Mouse (Mus musculus): ENCODE data around the gene Ptprt. TPM values are rescaled to one million over a fixed set of nuclear protein-coding genes. Genes with fewer than 3 reads are reported as not detected.
"Not testable (repeated sequence)": the region's sequence is repeated elsewhere in the genome, so short reads cannot be mapped to it uniquely, and the experiment has no call there.

Ptprt gene
- polyA plus RNA-seq, 1 experiment from 2014 or later: 0.79 TPM

- DNase-seq (no peak), ATAC-seq (no peak)
- 76% methylated on average over 5 of the region's 5 CpGs for WGBS (ENCODE audit: insufficient replicate concordance)
- H3K4me3 ChIP-seq (ENCODE audit: low read depth, low read length): no peak overlapping the region
- no peaks in the 10 kb centered on the region for H3K4me1 ChIP-seq (ENCODE audit: insufficient read depth)
- H3K27me3 ChIP-seq (ENCODE audit: insufficient read depth, low read length): no peaks in the 10 kb centered on the region
- H3K9me3 ChIP-seq (ENCODE audit: low read length): no peaks in the 10 kb centered on the region
- no peaks in the 10 kb centered on the region for H3K36me3 ChIP-seq (replicated peaks; ENCODE audit: insufficient read depth, low read length)
- H3K9ac ChIP-seq (replicated peaks): no peak overlapping the region
- no peak overlapping the region for H3K4me2 ChIP-seq (ENCODE audit: low read depth, low read length)
- no peak overlapping the region for H3K27ac ChIP-seq (ENCODE audit: low read depth)
- TF ChIP-seq CTCF (IDR thresholded peaks at IDR 0.05; ENCODE audit: low read depth) (no peak), EP300 (IDR thresholded peaks at IDR 0.05; ENCODE audit: low read depth) (no peak)
Observed at GRCm38 (mm10) chr2:162197316-162197715, 463.6 kb downstream of the Ptprt start.

DNA sequence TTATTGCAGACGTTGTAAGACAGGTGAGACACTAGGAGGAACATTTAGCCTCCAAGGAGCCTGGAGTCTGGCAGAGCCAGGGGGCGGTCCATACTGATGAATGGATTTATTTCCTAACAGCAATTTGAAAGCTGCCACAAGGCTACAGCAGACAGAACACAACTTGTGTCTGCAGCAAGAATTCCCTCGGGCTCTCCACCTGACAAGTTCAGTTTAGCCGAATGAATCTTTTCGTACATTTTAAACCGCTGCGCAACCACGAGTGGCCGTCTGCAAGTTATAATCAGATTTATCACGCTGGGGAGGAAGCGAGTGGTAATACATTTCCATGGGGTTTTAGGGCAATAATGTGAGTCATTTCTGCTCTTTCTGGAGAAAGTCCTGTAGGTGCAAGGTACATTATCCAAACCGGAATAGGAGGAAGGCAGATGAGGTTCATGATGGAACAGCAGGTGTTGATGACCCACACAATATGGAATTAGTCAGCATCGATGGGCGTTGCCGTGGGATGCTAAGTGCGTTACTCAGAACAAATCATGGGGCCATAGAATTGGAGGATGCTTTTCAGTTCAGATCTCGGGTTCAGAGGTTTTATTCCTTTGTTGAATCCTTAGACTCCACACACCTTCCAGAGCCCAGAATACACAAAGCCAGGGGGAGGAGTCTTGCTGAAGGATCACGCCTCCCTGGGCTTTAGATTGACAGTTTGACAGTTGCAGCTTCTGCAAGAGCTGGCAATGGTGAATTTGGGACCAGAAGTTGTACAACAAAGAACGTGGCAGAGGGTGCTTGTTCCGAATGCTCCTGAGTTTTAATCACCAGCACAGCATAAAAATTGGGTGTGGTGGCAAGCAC, 478.1 kb downstream of the Ptprt start:
- Histone ChIP-seq H3K9me3 (ENCODE audit: low read length) (no peaks in the 10 kb centered on the region), H3K27me3 (ENCODE audit: insufficient read depth, low read length) (no peaks in the 10 kb centered on the region), H3K4me1 (ENCODE audit: insufficient read depth) (no peaks in the 10 kb centered on the region), H3K9ac (replicated peaks) (no peak overlapping the region), H3K4me3 (ENCODE audit: low read depth, low read length) (no peak overlapping the region), H3K4me2 (ENCODE audit: low read depth, low read length) (no peak overlapping the region), H3K36me3 (replicated peaks; ENCODE audit: insufficient read depth, low read length) (no peaks in the 10 kb centered on the region), H3K27ac (ENCODE audit: low read depth) (no peak overlapping the region)
- ATAC-seq (no peak), DNase-seq (no peak)
- no peak for TF ChIP-seq EP300 (IDR thresholded peaks at IDR 0.05; ENCODE audit: low read depth)
- no peak for TF ChIP-seq CTCF (IDR thresholded peaks at IDR 0.05; ENCODE audit: low read depth)
- 79% methylated on average over 20 of the region's 20 CpGs for WGBS (ENCODE audit: insufficient replicate concordance)

GRCm38 (mm10) chr2:162181826-162182225, 479.1 kb downstream of the Ptprt start:
- no peaks in the 10 kb centered on the region for H3K9me3 ChIP-seq (ENCODE audit: low read length)
- no peak for TF ChIP-seq CTCF (IDR thresholded peaks at IDR 0.05; ENCODE audit: low read depth)
- TF ChIP-seq EP300 (IDR thresholded peaks at IDR 0.05; ENCODE audit: low read depth): no peak
- no peak overlapping the region for H3K4me2 ChIP-seq (ENCODE audit: low read depth, low read length)
- no peaks in the 10 kb centered on the region for H3K36me3 ChIP-seq (replicated peaks; ENCODE audit: insufficient read depth, low read length)
- no peak overlapping the region for H3K4me3 ChIP-seq (ENCODE audit: low read depth, low read length)
- H3K27me3 ChIP-seq (ENCODE audit: insufficient read depth, low read length): no peaks in the 10 kb centered on the region
- WGBS (ENCODE audit: insufficient replicate concordance): 83% methylated on average over 2 of the region's 2 CpGs
- H3K4me1 ChIP-seq (ENCODE audit: insufficient read depth): no peaks in the 10 kb centered on the region
- no peak overlapping the region for H3K9ac ChIP-seq (replicated peaks)
- no peak for ATAC-seq
- H3K27ac ChIP-seq (ENCODE audit: low read depth): no peak overlapping the region
- no peak for DNase-seq

DNA sequence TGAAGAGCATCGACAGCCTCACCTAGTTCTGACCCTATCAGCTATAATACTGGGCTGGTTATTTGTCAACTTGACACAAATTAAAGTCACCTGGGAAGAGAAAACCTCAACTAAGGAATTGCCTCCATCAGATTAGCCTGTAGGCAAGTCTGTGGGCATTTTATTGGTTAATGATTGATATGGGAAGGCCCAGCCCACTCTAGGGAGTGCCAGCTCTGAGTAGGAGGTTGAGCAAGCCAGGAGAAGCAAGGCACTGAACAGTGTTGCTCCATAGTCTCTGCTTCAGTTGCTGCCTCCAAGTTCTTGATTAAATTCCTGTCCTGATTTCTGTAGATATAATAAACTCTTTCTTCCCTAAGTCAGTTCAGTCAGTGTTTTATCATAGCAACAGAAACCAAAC, 488.4 kb downstream of the Ptprt start:
- ATAC-seq (no peak), DNase-seq (no peak)
- no peaks in the 10 kb centered on the region for H3K27me3 ChIP-seq (ENCODE audit: insufficient read depth, low read length)
- TF ChIP-seq EP300 (IDR thresholded peaks at IDR 0.05; ENCODE audit: low read depth) (no peak), CTCF (IDR thresholded peaks at IDR 0.05; ENCODE audit: low read depth) (no peak)
- no peak overlapping the region for H3K4me3 ChIP-seq (ENCODE audit: low read depth, low read length)
- H3K4me2 ChIP-seq (ENCODE audit: low read depth, low read length): no peak overlapping the region
- no peaks in the 10 kb centered on the region for H3K9me3 ChIP-seq (ENCODE audit: low read length)
- H3K4me1 ChIP-seq (ENCODE audit: insufficient read depth): no peaks in the 10 kb centered on the region
- WGBS (ENCODE audit: insufficient replicate concordance): 71% methylated on average over 1 of the region's 1 CpGs
- H3K9ac ChIP-seq (replicated peaks): no peak overlapping the region
- H3K36me3 ChIP-seq (replicated peaks; ENCODE audit: insufficient read depth, low read length): no peaks in the 10 kb centered on the region
- no peak overlapping the region for H3K27ac ChIP-seq (ENCODE audit: low read depth)

- H3K9me3 ChIP-seq (ENCODE audit: low read length): no peaks in the 10 kb centered on the region
- H3K27ac ChIP-seq (ENCODE audit: low read depth): no peak overlapping the region
- no peaks in the 10 kb centered on the region for H3K4me1 ChIP-seq (ENCODE audit: insufficient read depth)
- no peak overlapping the region for H3K9ac ChIP-seq (replicated peaks)
- H3K27me3 ChIP-seq (ENCODE audit: insufficient read depth, low read length): no peaks in the 10 kb centered on the region
- DNase-seq (no peak), ATAC-seq (no peak)
- H3K36me3 ChIP-seq (replicated peaks; ENCODE audit: insufficient read depth, low read length): no peaks in the 10 kb centered on the region
- TF ChIP-seq CTCF (IDR thresholded peaks at IDR 0.05; ENCODE audit: low read depth) (no peak), EP300 (IDR thresholded peaks at IDR 0.05; ENCODE audit: low read depth) (no peak)
- no peak overlapping the region for H3K4me2 ChIP-seq (ENCODE audit: low read depth, low read length)
- 78% methylated on average over 3 of the region's 3 CpGs for WGBS (ENCODE audit: insufficient replicate concordance)
- no peak overlapping the region for H3K4me3 ChIP-seq (ENCODE audit: low read depth, low read length)
Observed at GRCm38 (mm10) chr2:162141845-162142411, 519.0 kb downstream of the Ptprt start.

- not testable (repeated sequence) for H3K36me3 ChIP-seq (replicated peaks; ENCODE audit: insufficient read depth, low read length); H3K4me3 ChIP-seq (ENCODE audit: low read depth, low read length); ATAC-seq; H3K27ac ChIP-seq (ENCODE audit: low read depth); H3K4me2 ChIP-seq (ENCODE audit: low read depth, low read length); H3K4me1 ChIP-seq (ENCODE audit: insufficient read depth); DNase-seq; H3K9ac ChIP-seq (replicated peaks); H3K27me3 ChIP-seq (ENCODE audit: insufficient read depth, low read length); H3K9me3 ChIP-seq (ENCODE audit: low read length)
- 72% methylated on average over 3 of the region's 3 CpGs for WGBS (ENCODE audit: insufficient replicate concordance)
Observed at GRCm38 (mm10) chr2:162136176-162136575, 524.8 kb downstream of the Ptprt start.
